Mouse (Mus musculus): ENCODE data around the gene Aldh16a1. TPM values are rescaled to one million over a fixed set of nuclear protein-coding genes. Genes with fewer than 3 reads are reported as not detected.
"Not testable (repeated sequence)": the region's sequence is repeated elsewhere in the genome, so short reads cannot be mapped to it uniquely, and the experiment has no call there.

The Aldh16a1 gene
- total and polyA plus RNA-seq, 3 experiments: 26.9 to 49.8 (median 45.1) TPM

DNA sequence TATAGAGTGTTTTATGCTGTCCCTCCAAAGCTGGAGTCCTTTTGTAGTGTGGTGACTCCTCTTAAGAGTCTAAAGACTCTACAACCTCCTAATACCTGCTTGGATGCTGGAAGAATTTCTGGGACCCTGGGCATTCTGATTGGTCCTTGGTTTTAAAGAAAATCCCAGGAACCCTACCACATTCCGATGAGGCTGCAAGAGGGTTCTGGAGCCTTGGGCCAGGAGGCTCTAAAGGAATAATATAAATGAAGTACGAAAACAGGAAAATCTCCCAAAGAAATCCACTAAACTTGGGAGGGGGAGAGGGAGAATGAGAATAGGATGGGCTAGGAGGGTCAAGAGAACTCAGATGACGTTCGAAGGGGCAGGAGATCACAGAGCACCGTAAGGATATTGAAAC, 798 bp downstream of the Aldh16a1 start:
- dilution Hi-C loops (cut with MboI; ENCODE audit: extremely low pct_ligation_motif_present, extremely low pct_unique_long_range_greater_than_20kb, low sequenced_read_pairs): no loop called here
- Histone ChIP-seq H3K27ac (ENCODE audit: insufficient read depth, low read depth) (peak overlapping the region; percentile 83; the same call in 1 of the 2 replicates), H3K4me1 (ENCODE audit: control insufficient read depth in 1 of 2, insufficient read depth in 2 of 2) (peaks cover 5 to 36% of the 10 kb centered on the region in 2 experiments), H3K79me2 (replicated peaks; ENCODE audit: control insufficient read depth, extremely low read depth, insufficient read depth, poor library complexity, severe bottlenecking) (no peaks in the 10 kb centered on the region), H3K36me3 (replicated peaks in 1 of 2; ENCODE audit: control insufficient read depth in 1 of 2, insufficient read depth in 1 of 2, low read length in 1 of 2) (peaks cover 0 to 35% of the 10 kb centered on the region in 2 experiments), H3K4me2 (ENCODE audit: insufficient read depth, low read depth, poor library complexity, severe bottlenecking) (peak overlapping the region; percentile 78), H3K9me3 (replicated peaks; ENCODE audit: low read length) (no peaks in the 10 kb centered on the region), H3K9ac (ENCODE audit: insufficient read depth, low read depth) (peak overlapping the region; percentile 96), H3K4me3 (replicated peaks in 1 of 3; ENCODE audit: low read depth in 2 of 3, low read length in 2 of 3, poor library complexity in 1 of 3) (peak overlapping the region; percentile 62 to 90 (median 74)), H3K27me3 (replicated peaks) (no peaks in the 10 kb centered on the region)
- DNase-seq (ENCODE audit: extremely low read depth): no peak
- in situ Hi-C loops (cut with MboI; ENCODE audit: low pct_ligation_motif_present, low pct_unique_long_range_greater_than_20kb, low sequenced_read_pairs): no loop called here
- TF ChIP-seq ZNF384 (IDR thresholded peaks at IDR 0.05; ENCODE audit: low read depth, low read length): no peak
- no peak for TF ChIP-seq CTCF (conservative IDR thresholded peaks at IDR 0.05 in 1 of 2, IDR thresholded peaks at IDR 0.05 in 1 of 2; ENCODE audit: low read depth in 2 of 2, low read length in 2 of 2)

DNA sequence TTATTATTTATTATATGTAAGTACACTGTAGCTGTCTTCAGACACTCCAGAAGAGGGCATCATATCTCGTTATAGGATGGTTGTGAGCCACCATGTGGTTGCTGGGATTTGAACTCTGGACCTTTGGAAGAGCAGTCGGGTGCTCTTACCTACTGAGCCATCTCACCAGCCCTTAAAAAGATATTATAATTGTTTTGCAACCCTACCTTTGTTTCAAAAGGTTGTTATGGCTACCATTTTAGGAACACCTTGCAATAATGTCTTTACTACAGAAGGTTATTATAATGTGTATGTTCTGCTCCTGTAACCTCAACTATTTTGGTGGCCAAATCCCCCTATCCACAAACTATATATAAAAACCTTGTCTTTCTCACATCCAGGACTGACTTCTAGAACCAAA, 1.3 kb downstream of the Aldh16a1 start:
- H3K9me3 ChIP-seq (replicated peaks; ENCODE audit: low read length); H3K9ac ChIP-seq (ENCODE audit: insufficient read depth, low read depth); DNase-seq (ENCODE audit: extremely low read depth); H3K79me2 ChIP-seq (replicated peaks; ENCODE audit: control insufficient read depth, extremely low read depth, insufficient read depth, poor library complexity, severe bottlenecking); H3K27me3 ChIP-seq (replicated peaks); in situ Hi-C loops (cut with MboI; ENCODE audit: low pct_ligation_motif_present, low pct_unique_long_range_greater_than_20kb, low sequenced_read_pairs); H3K27ac ChIP-seq (ENCODE audit: insufficient read depth, low read depth); dilution Hi-C loops (cut with MboI; ENCODE audit: extremely low pct_ligation_motif_present, extremely low pct_unique_long_range_greater_than_20kb, low sequenced_read_pairs): not testable (repeated sequence)
- TF ChIP-seq TBP (conservative IDR thresholded peaks at IDR 0.05; ENCODE audit: low read depth, low read length) (peak; percentile 60; the same call in 1 of the 2 replicates), CTCF (conservative IDR thresholded peaks at IDR 0.05 in 1 of 2, IDR thresholded peaks at IDR 0.05 in 1 of 2; ENCODE audit: low read depth in 2 of 2, low read length in 2 of 2) (0 out of 4 replicates have a peak, but pooled peaks of 1 of the 2 experiments have one; percentile 10)
- peaks cover 5 to 38% of the 10 kb centered on the region in 2 experiments for H3K4me1 ChIP-seq (ENCODE audit: control insufficient read depth in 1 of 2, insufficient read depth in 2 of 2)
- H3K4me3 ChIP-seq (replicated peaks in 1 of 3; ENCODE audit: low read depth in 2 of 3, low read length in 2 of 3, poor library complexity in 1 of 3): peak overlapping the region in 1 of 3 experiments; percentile 74
- peaks cover 0 to 35% of the 10 kb centered on the region in 2 experiments for H3K36me3 ChIP-seq (replicated peaks in 1 of 2; ENCODE audit: control insufficient read depth in 1 of 2, insufficient read depth in 1 of 2, low read length in 1 of 2)
- H3K4me2 ChIP-seq (ENCODE audit: insufficient read depth, low read depth, poor library complexity, severe bottlenecking): 0 out of 2 replicates have a peak overlapping the region, but pooled peaks have one; percentile 78

DNA sequence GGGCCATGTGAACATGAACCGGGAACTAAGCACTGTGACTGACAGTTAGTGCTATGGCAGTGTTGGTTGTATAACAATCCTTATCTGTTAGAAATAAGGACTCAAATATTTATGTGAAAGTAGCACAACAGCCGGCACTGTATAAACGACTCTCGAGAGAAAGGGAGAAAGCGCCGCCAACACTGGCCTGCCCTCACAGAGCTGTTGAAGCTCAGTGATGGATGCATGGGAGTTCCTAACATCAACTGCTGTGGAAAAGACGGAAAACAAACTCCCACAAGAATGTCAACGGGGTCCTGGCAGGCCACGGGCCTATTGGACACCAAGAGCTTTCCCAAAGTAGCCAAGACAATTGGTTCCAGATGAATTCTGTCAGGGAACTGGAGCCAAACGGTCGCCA, 3.1 kb downstream of the Aldh16a1 start:
- no peak overlapping the region for H3K27ac ChIP-seq (ENCODE audit: insufficient read depth, low read depth)
- no peaks in the 10 kb centered on the region for H3K27me3 ChIP-seq (replicated peaks)
- no peaks in the 10 kb centered on the region for H3K9me3 ChIP-seq (replicated peaks; ENCODE audit: low read length)
- H3K79me2 ChIP-seq (replicated peaks; ENCODE audit: control insufficient read depth, extremely low read depth, insufficient read depth, poor library complexity, severe bottlenecking): no peaks in the 10 kb centered on the region
- H3K4me1 ChIP-seq (ENCODE audit: control insufficient read depth in 1 of 2, insufficient read depth in 2 of 2): peaks cover 5 to 38% of the 10 kb centered on the region in 2 experiments
- DNase-seq (ENCODE audit: extremely low read depth): no peak
- dilution Hi-C loops (cut with MboI; ENCODE audit: extremely low pct_ligation_motif_present, extremely low pct_unique_long_range_greater_than_20kb, low sequenced_read_pairs): no loop called here
- no peak overlapping the region for H3K4me3 ChIP-seq (replicated peaks in 1 of 3; ENCODE audit: low read depth in 2 of 3, low read length in 2 of 3, poor library complexity in 1 of 3)
- peaks cover 0 to 40% of the 10 kb centered on the region in 2 experiments for H3K36me3 ChIP-seq (replicated peaks in 1 of 2; ENCODE audit: control insufficient read depth in 1 of 2, insufficient read depth in 1 of 2, low read length in 1 of 2)
- no peak overlapping the region for H3K4me2 ChIP-seq (ENCODE audit: insufficient read depth, low read depth, poor library complexity, severe bottlenecking)
- no peak overlapping the region for H3K9ac ChIP-seq (ENCODE audit: insufficient read depth, low read depth)
- no peak for TF ChIP-seq JUND (conservative IDR thresholded peaks at IDR 0.05; ENCODE audit: low read depth, low read length)
- no peak for TF ChIP-seq HCFC1 (IDR thresholded peaks at IDR 0.05; ENCODE audit: low read depth, low read length)
- no peak for TF ChIP-seq NELFE (IDR thresholded peaks at IDR 0.05; ENCODE audit: low read depth, low read length)
- TF ChIP-seq SIN3A (IDR thresholded peaks at IDR 0.05; ENCODE audit: low read length): no peak
- TF ChIP-seq E2F4 (IDR thresholded peaks at IDR 0.05; ENCODE audit: insufficient replicate concordance, low read depth, low read length): no peak
- TF ChIP-seq MAFK (IDR thresholded peaks at IDR 0.05; ENCODE audit: insufficient replicate concordance, low read length): no peak
- TF ChIP-seq GABPA (IDR thresholded peaks at IDR 0.05; ENCODE audit: insufficient replicate concordance, low read depth, low read length): no peak
- no peak for TF ChIP-seq ZMIZ1 (IDR thresholded peaks at IDR 0.05; ENCODE audit: low read depth, low read length)
- no peak for TF ChIP-seq BHLHE40 (IDR thresholded peaks at IDR 0.05; ENCODE audit: low read depth, low read length)
- no peak for TF ChIP-seq SMC3 (IDR thresholded peaks at IDR 0.05; ENCODE audit: low read depth, low read length)
- TF ChIP-seq RCOR1 (conservative IDR thresholded peaks at IDR 0.05; ENCODE audit: low read depth, low read length): no peak
- TF ChIP-seq ETS1 (conservative IDR thresholded peaks at IDR 0.05; ENCODE audit: low read depth, low read length): no peak
- in situ Hi-C loops (cut with MboI; ENCODE audit: low pct_ligation_motif_present, low pct_unique_long_range_greater_than_20kb, low sequenced_read_pairs): no loop called here

Measured in CH12.LX (cell line).